Mouse (Mus musculus) adrenal gland, adult 10 weeks (tissue): ENCODE data around the gene 4933427I04Rik. TPM values are rescaled to one million over a fixed set of nuclear protein-coding genes. Genes with fewer than 3 reads are reported as not detected.

ENCODE experiments used
- polyA plus RNA-seq: library from polyadenylated mRNA; stranded (reverse); fragments of 350-450 nt; fragmentation: Illumina TruSeq; extraction: RNeasy Lipid Tissue Mini Kit (QIAGEN cat#74804); gene quantifications from one replicate; pipeline ENCODE4 v1.2.3, GENCODE M21; 2014; ENCODE audit warnings: low read depth, low replicate concordance

Gene 4933427I04Rik
- not detected for polyA plus RNA-seq

DNA sequence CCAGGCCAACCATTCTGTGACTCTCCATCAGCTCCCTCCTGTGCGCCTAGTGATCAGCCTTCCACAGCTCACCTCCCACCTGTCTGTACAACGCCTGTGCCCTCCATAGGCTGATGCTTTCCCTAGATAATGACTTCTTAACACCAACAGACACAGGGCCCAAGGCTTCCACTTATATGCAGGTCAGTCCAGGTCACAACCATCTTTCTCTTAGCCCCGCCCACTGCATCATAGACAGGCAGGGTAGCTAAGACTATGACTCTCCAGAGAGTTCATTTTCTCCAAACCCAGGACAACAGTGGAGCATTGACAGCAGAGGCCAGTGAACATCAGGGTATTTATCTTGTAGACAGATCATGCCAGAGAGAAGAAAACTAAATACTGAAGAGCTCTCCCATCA is at the start of gene 4933427I04Rik:
TSS of gene 4933427I04Rik (plus strand) at position 301 of the 400 bp plus-strand sequence.

DNA sequence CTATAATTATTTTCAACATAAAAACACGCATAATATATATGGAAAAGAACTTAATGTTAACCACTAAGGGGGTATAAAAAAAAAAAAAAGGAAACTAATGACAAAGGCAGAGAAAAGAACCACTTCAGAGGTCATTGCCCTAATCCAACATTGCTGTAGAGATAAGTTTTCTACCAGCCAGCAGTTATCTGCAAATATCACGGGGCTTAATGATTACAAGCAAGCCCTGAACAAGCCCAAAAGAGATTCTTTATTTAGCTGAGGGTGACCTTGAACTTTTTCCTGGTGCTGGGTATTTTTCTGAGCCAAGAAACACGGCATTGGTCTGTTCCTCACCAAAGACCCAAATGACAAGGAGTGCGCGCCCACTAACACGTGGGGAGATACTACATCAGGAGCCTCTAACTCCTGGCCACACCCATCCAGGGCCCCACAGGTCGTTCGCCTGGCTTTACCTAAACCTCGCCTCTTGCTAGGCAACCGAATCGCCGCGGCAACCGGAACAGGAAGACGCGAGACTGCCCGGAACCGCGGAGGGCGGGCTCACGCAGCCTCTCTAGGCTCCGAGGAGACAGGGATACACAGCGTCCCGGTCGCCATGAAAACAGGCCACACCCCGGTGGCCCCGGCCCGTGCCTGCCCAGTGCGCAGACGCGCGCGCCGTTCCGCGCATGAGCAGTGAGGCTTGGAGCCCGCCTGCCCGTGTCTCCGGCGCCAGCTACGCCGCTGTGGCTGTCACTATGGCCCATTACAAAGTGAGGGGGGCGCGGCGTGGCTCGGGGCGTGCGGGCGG is 45.0 kb downstream of the 4933427I04Rik start, which contains the start of gene Mycbp:
TSS of gene Mycbp (plus strand) at position 500 of the 793 bp plus-strand sequence.

Other genes with a start within 250 kb of the 4933427I04Rik start
- 216 TPM for gene Macf1, start 175.3 kb upstream of the 4933427I04Rik start, polyA plus RNA-seq
- 28.6 TPM for gene Ndufs5, start 141.5 kb upstream of the 4933427I04Rik start, polyA plus RNA-seq
- 183 TPM for gene Akirin1, start 109.3 kb upstream of the 4933427I04Rik start, polyA plus RNA-seq
- gene Rhbdl2, start 71.8 kb upstream of the 4933427I04Rik start, polyA plus RNA-seq = 1.9 TPM
- 159 TPM for gene Mycbp, start 45.2 kb downstream of the 4933427I04Rik start, polyA plus RNA-seq
- 373 TPM for gene Rragc, start 57.8 kb downstream of the 4933427I04Rik start, polyA plus RNA-seq
- gene 4930535I16Rik, start 58.3 kb downstream of the 4933427I04Rik start, polyA plus RNA-seq = not detected